Mouse (Mus musculus) kidney, adult 2 months (tissue): ENCODE measurements at regions not wholly inside any gene's neighbourhood (a gene's known extent, or its start where the extent isn't known, plus 50 kb on each side); places are given as distances from the start of the nearest gene placed in this dataset.

ENCODE experiments used
- DNase-seq: peaks from one replicate; pipeline ENCODE4 v3.0.0; 2021
- H3K27ac ChIP-seq: fragments of 200-500 bp; 2 replicates; pipeline ENCODE4 v1.5.1; 2012; ENCODE audit warnings: low read depth, low read length, control low read depth, inconsistent platforms; ENCODE audit not compliant: insufficient read depth
- H3K27me3 ChIP-seq: fragments of 200-500 bp; replicated peaks from 2 replicates; pipeline ENCODE4 v1.6.1; 2012; ENCODE audit warnings: mild to moderate bottlenecking, moderate library complexity, low read length, inconsistent platforms; ENCODE audit not compliant: control insufficient read depth, insufficient read depth
- H3K36me3 ChIP-seq: fragments of 200-500 bp; 2 replicates; pipeline ENCODE4 v1.6.1; 2012; ENCODE audit warnings: mild to moderate bottlenecking, moderate library complexity, low read length, inconsistent platforms; ENCODE audit not compliant: control insufficient read depth, insufficient read depth
- H3K4me1 ChIP-seq: fragments of 200-500 bp; 2 replicates; pipeline ENCODE4 v1.6.1; 2011; ENCODE audit warnings: low read length; ENCODE audit not compliant: control insufficient read depth, insufficient read depth
- H3K4me3 ChIP-seq: fragments of 200-500 bp; 2 replicates; pipeline ENCODE4 v1.5.1; 2011; ENCODE audit warnings: mild to moderate bottlenecking, low read depth, low read length, control low read depth; ENCODE audit not compliant: insufficient read depth
- CTCF ChIP-seq: fragments of 200-500 bp; conservative IDR thresholded peaks from 2 replicates; pipeline ENCODE4 v1.5.1; 2011; ENCODE audit warnings: low read depth, mild to moderate bottlenecking, control low read depth, low read length, moderate library complexity, mixed read lengths; ENCODE audit not compliant: insufficient read depth, insufficient read length
- POLR2A ChIP-seq: fragments of 200-500 bp; IDR thresholded peaks from one replicate; pipeline ENCODE4 v1.6.1; 2011; ENCODE audit warnings: low read depth, low read length, control low read depth
- WGBS: fragments of 180-500 bp; shearing (Covaris S2); methylation state at CpG from one replicate; pipeline ENCODE4 v1.1.7; 2018; 5-methylcytosine and 5-hydroxymethylcytosine counted together

DNA sequence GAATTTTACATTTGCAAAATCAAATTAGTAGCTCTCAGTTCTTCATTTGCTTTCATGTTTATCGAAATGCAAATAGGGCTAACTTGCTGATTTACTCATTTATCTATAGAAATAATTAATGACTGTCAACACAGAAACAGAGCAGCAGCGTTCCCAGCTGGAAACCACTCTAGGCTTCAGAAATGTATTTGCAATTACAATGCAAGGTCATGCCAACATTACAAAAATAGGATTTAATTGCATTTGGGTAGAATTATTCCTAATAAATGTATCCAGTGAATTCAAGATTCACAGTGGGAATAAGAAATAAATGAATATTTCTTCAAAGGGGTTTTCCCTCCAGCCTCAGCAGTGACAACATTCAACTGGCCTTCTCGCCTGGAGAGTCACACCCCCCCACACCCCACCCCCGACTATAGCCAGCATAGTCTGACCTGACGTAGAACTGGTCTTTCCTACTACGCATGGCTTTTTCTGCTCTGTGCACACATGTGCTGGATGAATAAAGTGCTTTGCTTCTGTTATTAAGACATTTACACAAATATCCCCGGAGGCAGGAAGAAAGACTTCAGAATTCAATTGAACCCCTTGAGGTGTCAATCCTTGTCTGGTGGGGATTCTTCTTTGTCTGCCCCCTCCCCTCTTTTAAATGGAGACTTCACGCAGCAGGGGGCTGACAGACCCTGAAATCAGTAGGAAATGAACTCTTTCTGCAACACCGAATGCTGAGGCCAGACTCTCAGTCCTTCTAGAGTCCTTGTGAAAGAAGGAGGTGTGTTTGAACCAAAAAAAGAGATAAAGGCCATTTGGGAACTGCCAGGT lies 1222.6 kb downstream of the A830018L16Rik start:
- Histone ChIP-seq H3K27me3 (no peaks in the 10 kb centered on the region; the same call in 1 of the 2 replicates), H3K27ac (no peak overlapping the region), H3K4me1 (no peaks in the 10 kb centered on the region), H3K36me3 (no peaks in the 10 kb centered on the region), H3K4me3 (no peak overlapping the region)
- 57% methylated on average over 9 of the region's 9 CpGs for WGBS
- TF ChIP-seq CTCF: no peak
- no peak for TF ChIP-seq POLR2A
- DNase-seq: no peak

- no peak overlapping the region for H3K27ac ChIP-seq
- H3K36me3 ChIP-seq: no peaks in the 10 kb centered on the region
- no peaks in the 10 kb centered on the region; the same call in 1 of the 2 replicates for H3K27me3 ChIP-seq
- no peak for TF ChIP-seq CTCF
- TF ChIP-seq POLR2A: no peak
- no peaks in the 10 kb centered on the region for H3K4me1 ChIP-seq
- DNase-seq: no peak
- no peak overlapping the region for H3K4me3 ChIP-seq
- 63% methylated on average over 4 of the region's 4 CpGs for WGBS
These were observed 1227.1 kb downstream of the A830018L16Rik start for GRCm38 (mm10) chr1:12640983-12641382.
